Mouse (Mus musculus): ENCODE results near the gene Rapgef1. TPM values are rescaled to one million over a fixed set of nuclear protein-coding genes. Genes with fewer than 3 reads are reported as not detected.

Gene Rapgef1
- total RNA-seq, 2 experiments from 2014 or later, result 97.6 to 98.6 TPM

GRCm38 (mm10) chr2:29668963-29669362 is 49.4 kb downstream of the Rapgef1 start:
- intact Hi-C loops (cut with DNase I), result no loop called here
- no peak for DNase-seq

- intact Hi-C loops (cut with DNase I), result loop anchor here (1.0 kb wide), 1 partner anchor 50 kb away; the partner anchor contains the start of gene Rapgef1
- no peak for DNase-seq
Observed at GRCm38 (mm10) chr2:29669711-29670110, 50.2 kb downstream of the Rapgef1 start.

GRCm38 (mm10) chr2:29670231-29670991 is 50.9 kb downstream of the Rapgef1 start:
- intact Hi-C loops (cut with DNase I), result loop anchor here (1.0 kb wide), 1 partner anchor 51 kb away; the partner anchor contains the start of gene Rapgef1

GRCm38 (mm10) chr2:29671374-29671773 is 51.9 kb downstream of the Rapgef1 start:
- intact Hi-C loops (cut with DNase I), result no loop called here

More at GRCm38 (mm10) chr2:29670231-29670991, 50.9 kb downstream of the Rapgef1 start:
- peak; percentile 42 to 58 for DNase-seq

GRCm38 (mm10) chr2:29671856-29672255 is 52.3 kb downstream of the Rapgef1 start:
- DNase-seq, result no peak

More at GRCm38 (mm10) chr2:29671374-29671773, 51.9 kb downstream of the Rapgef1 start:
- DNase-seq, result no peak

GRCm38 (mm10) chr2:29672746-29673536 is 53.4 kb downstream of the Rapgef1 start:
- DNase-seq, result peak in 1 of 2 experiments; percentile 24
- intact Hi-C loops (cut with DNase I), result no loop called here

More at GRCm38 (mm10) chr2:29671856-29672255, 52.3 kb downstream of the Rapgef1 start:
- intact Hi-C loops (cut with DNase I), result no loop called here

GRCm38 (mm10) chr2:29674087-29674486 is 54.6 kb downstream of the Rapgef1 start:
- no peak for DNase-seq
- intact Hi-C loops (cut with DNase I), result no loop called here

GRCm38 (mm10) chr2:29674545-29674944 is 55.0 kb downstream of the Rapgef1 start:
- intact Hi-C loops (cut with DNase I), result no loop called here
- DNase-seq, result no peak

- no peak for DNase-seq
- intact Hi-C loops (cut with DNase I), result no loop called here
Observed at GRCm38 (mm10) chr2:29675846-29676245, 56.3 kb downstream of the Rapgef1 start.

GRCm38 (mm10) chr2:29676513-29676912 is 57.0 kb downstream of the Rapgef1 start:
- no peak for DNase-seq
- intact Hi-C loops (cut with DNase I), result no loop called here

- no peak for DNase-seq
- intact Hi-C loops (cut with DNase I), result no loop called here
Observed at GRCm38 (mm10) chr2:29677842-29678241, 58.3 kb downstream of the Rapgef1 start.

- no peak for DNase-seq
- intact Hi-C loops (cut with DNase I), result no loop called here
Observed at GRCm38 (mm10) chr2:29678524-29678923, 59.0 kb downstream of the Rapgef1 start.

- DNase-seq, result no peak
- intact Hi-C loops (cut with DNase I), result no loop called here
Observed at GRCm38 (mm10) chr2:29679710-29680584, 60.4 kb downstream of the Rapgef1 start.

- intact Hi-C loops (cut with DNase I), result no loop called here
- no peak for DNase-seq
Observed at GRCm38 (mm10) chr2:29683261-29683999, 63.9 kb downstream of the Rapgef1 start.

- intact Hi-C loops (cut with DNase I), result no loop called here
Observed at GRCm38 (mm10) chr2:29684498-29684897, 65.0 kb downstream of the Rapgef1 start.

GRCm38 (mm10) chr2:29689014-29689413 is 69.5 kb downstream of the Rapgef1 start:
- intact Hi-C loops (cut with DNase I), result no loop called here
- DNase-seq, result no peak

More at GRCm38 (mm10) chr2:29684498-29684897, 65.0 kb downstream of the Rapgef1 start:
- DNase-seq, result no peak

- intact Hi-C loops (cut with DNase I), result no loop called here
- no peak for DNase-seq
Observed at GRCm38 (mm10) chr2:29689495-29689894, 70.0 kb downstream of the Rapgef1 start.

- intact Hi-C loops (cut with DNase I), result no loop called here
- no peak for DNase-seq
Observed at GRCm38 (mm10) chr2:29691068-29691467, 71.5 kb downstream of the Rapgef1 start.

GRCm38 (mm10) chr2:29691507-29691906 is 72.0 kb downstream of the Rapgef1 start:
- intact Hi-C loops (cut with DNase I), result no loop called here
- DNase-seq, result no peak

GRCm38 (mm10) chr2:29692192-29692591 is 72.7 kb downstream of the Rapgef1 start:
- intact Hi-C loops (cut with DNase I), result no loop called here

More at GRCm38 (mm10) chr2:29692192-29692591, 72.7 kb downstream of the Rapgef1 start:
- no peak for DNase-seq

Data from heart, postnatal 36 days (tissue).